Mouse (Mus musculus): ENCODE data around the gene Espn.

The Espn gene

GRCm38 (mm10) chr4:152125161-152126025 lies 26.8 kb downstream of the Espn start:
- DNase-seq (ENCODE audit: low spot score in 2 of 2) = no peak

- DNase-seq (ENCODE audit: low spot score in 2 of 2) = no peak
These were observed 27.7 kb downstream of the Espn start for GRCm38 (mm10) chr4:152124361-152124961.

- DNase-seq (ENCODE audit: low spot score in 2 of 2) = no peak
These were observed 31.0 kb downstream of the Espn start for GRCm38 (mm10) chr4:152121183-152121505.

GRCm38 (mm10) chr4:152120311-152121182 lies 31.6 kb downstream of the Espn start:
- DNase-seq (ENCODE audit: low spot score in 2 of 2) = no peak

GRCm38 (mm10) chr4:152119396-152120292 lies 32.5 kb downstream of the Espn start:
- no peak for DNase-seq (ENCODE audit: low spot score in 2 of 2)

GRCm38 (mm10) chr4:152117538-152117937 lies 34.6 kb downstream of the Espn start:
- DNase-seq (ENCODE audit: low spot score in 2 of 2) = no peak

GRCm38 (mm10) chr4:152115921-152116612 lies 36.1 kb downstream of the Espn start, which contains the start of gene Tnfrsf25:
Tnfrsf25 (plus strand) TSS chr4:152115934.
- no peak for DNase-seq (ENCODE audit: low spot score in 2 of 2)

- no peak for DNase-seq (ENCODE audit: low spot score in 2 of 2)
These were observed 38.1 kb downstream of the Espn start for GRCm38 (mm10) chr4:152114080-152114479.

- DNase-seq (ENCODE audit: low spot score in 2 of 2) = no peak
These were observed 39.8 kb downstream of the Espn start for GRCm38 (mm10) chr4:152112329-152112728.

GRCm38 (mm10) chr4:152110689-152111088 lies 41.5 kb downstream of the Espn start:
- no peak for DNase-seq (ENCODE audit: low spot score in 2 of 2)

GRCm38 (mm10) chr4:152109509-152109908 lies 42.7 kb downstream of the Espn start:
- no peak for DNase-seq (ENCODE audit: low spot score in 2 of 2)

- no peak for DNase-seq (ENCODE audit: low spot score in 2 of 2)
These were observed 43.5 kb downstream of the Espn start for GRCm38 (mm10) chr4:152108673-152109072.

- peak in 1 of 2 experiments; percentile 53 for DNase-seq (ENCODE audit: low spot score in 2 of 2)
These were observed 44.1 kb downstream of the Espn start for GRCm38 (mm10) chr4:152107971-152108509.

GRCm38 (mm10) chr4:152107493-152107892 lies 44.7 kb downstream of the Espn start:
- no peak for DNase-seq (ENCODE audit: low spot score in 2 of 2)

- DNase-seq (ENCODE audit: low spot score in 2 of 2) = no peak
These were observed 45.4 kb downstream of the Espn start for GRCm38 (mm10) chr4:152106746-152107145.

- peak; percentile 76 to 79 for DNase-seq (ENCODE audit: low spot score in 2 of 2)
These were observed 49.1 kb downstream of the Espn start for GRCm38 (mm10) chr4:152103025-152103424.

- no peak for DNase-seq (ENCODE audit: low spot score in 2 of 2)
These were observed 50.2 kb downstream of the Espn start for GRCm38 (mm10) chr4:152101921-152102320.

GRCm38 (mm10) chr4:152101081-152101653 lies 51.0 kb downstream of the Espn start:
- no peak for DNase-seq (ENCODE audit: low spot score in 2 of 2)

GRCm38 (mm10) chr4:152100541-152100940 lies 51.6 kb downstream of the Espn start:
- no peak for DNase-seq (ENCODE audit: low spot score in 2 of 2)

Data from frontal cortex, postnatal 25 days (tissue).